Mouse (Mus musculus): ENCODE measurements around the gene Nkrf. TPM values are rescaled to one million over a fixed set of nuclear protein-coding genes. Genes with fewer than 3 reads are reported as not detected.
A peak's percentile ranks its signal among the peaks of the same experiment; 100 is the strongest.
"Not testable (repeated sequence)": the region's sequence is repeated elsewhere in the genome, so short reads cannot be mapped to it uniquely, and the experiment has no call there.

Nkrf gene
- polyA plus RNA-seq, 1 experiment from 2014 or later, result 2.8 TPM

DNA sequence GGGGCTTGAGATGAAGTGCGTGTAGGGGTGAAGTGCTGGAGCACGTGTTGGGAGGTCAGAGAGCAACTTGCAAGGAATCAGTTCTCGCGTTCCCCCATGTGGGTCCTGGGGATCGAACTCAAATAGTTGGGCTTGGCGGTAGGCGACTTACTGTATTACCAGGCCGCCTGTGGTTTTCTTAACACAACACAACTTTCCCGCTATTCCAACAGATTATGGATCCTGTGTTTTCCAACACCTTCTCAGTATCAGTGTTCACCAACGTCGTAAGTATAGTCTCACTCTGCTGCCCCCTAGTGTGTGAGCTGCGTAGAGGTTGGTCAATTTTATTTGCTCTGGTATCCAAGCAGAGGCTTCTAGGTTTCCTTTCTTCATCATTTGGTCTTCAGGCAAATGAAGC lies 8.6 kb upstream of the Nkrf start:
- Histone ChIP-seq H3K4me2 (replicated peaks; ENCODE audit: low read depth, low read length) (no peak overlapping the region), H3K27me3 (ENCODE audit: control insufficient read depth, insufficient read depth, low read length) (no peaks in the 10 kb centered on the region), H3K36me3 (ENCODE audit: control insufficient read depth, insufficient read depth, low read length) (no peaks in the 10 kb centered on the region), H3K4me3 (ENCODE audit: low read length) (no peak overlapping the region), H3K9me3 (ENCODE audit: control insufficient read depth, low read length) (no peaks in the 10 kb centered on the region), H3K27ac (ENCODE audit: low read depth, low read length) (no peak overlapping the region), H3K9ac (ENCODE audit: low read depth, low read length) (no peak overlapping the region), H3K4me1 (ENCODE audit: control insufficient read depth, insufficient read depth, low read length) (no peaks in the 10 kb centered on the region)
- no peak for ATAC-seq (ENCODE audit: low FRiP score, low TSS enrichment)
- 51% methylated on average over 12 of the region's 12 CpGs for WGBS

DNA sequence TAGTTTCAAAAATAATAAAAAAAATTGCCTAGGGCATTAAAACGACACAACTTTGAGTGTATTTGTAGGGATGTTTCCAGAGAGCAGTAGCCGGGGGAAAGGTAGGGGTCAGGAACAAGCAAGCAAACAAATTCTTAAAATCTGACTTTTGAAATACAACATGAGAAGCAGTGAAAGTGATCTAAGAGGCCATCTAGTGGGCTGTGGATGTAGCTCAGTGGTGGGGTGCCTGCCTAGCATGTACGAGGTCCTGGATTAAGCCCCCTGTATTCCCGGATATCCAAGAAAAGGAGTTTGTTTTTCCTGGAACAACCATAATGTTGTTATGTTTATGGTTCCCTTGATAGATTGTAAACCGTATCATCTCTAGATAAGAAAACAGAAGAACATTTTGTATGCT lies 3.8 kb upstream of the Nkrf start:
- Histone ChIP-seq H3K9ac (ENCODE audit: low read depth, low read length) (no peak overlapping the region), H3K36me3 (ENCODE audit: control insufficient read depth, insufficient read depth, low read length) (no peaks in the 10 kb centered on the region), H3K4me2 (replicated peaks; ENCODE audit: low read depth, low read length) (no peak overlapping the region), H3K27ac (ENCODE audit: low read depth, low read length) (no peak overlapping the region), H3K4me3 (ENCODE audit: low read length) (no peak overlapping the region), H3K9me3 (ENCODE audit: control insufficient read depth, low read length) (no peaks in the 10 kb centered on the region), H3K4me1 (ENCODE audit: control insufficient read depth, insufficient read depth, low read length) (no peaks in the 10 kb centered on the region), H3K27me3 (ENCODE audit: control insufficient read depth, insufficient read depth, low read length) (no peaks in the 10 kb centered on the region)
- 37% methylated on average over 5 of the region's 5 CpGs for whole genome bisulfite sequencing
- no peak for ATAC-seq (ENCODE audit: low FRiP score, low TSS enrichment)

DNA sequence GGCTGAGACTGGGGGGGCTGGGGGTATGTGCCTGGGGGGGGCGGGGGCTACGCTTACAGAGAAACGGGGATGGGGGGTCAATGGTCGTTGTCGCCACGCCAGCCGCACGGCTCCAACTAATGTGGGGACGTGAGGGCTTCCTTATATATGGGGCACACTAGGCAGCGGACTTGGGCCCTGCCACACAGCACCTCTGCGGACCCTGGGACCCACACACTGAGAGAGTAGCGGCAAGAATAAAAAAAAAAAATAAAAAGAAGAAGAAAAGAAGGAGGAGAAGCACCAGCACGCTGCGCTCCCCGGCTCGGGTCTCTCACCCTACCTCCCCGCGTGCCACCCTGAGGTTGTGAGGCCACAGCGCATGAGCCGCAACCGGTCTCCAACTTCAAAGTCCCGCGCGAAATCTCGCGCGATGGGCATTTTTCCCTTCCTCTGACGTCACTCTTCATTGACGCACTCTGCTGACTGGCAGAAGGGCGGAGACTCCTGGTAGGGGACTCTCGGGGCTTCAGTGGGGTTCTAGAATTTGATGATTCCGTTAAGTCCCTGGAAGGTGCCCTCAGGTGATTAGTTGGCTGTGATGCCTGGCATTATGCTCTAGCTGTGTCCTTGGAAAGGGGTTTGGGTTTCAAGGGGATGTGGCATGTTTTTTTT lies 543 bp upstream of the Nkrf start:
- H3K27me3 ChIP-seq (ENCODE audit: control insufficient read depth, insufficient read depth, low read length), result no peaks in the 10 kb centered on the region
- no peaks in the 10 kb centered on the region for H3K9me3 ChIP-seq (ENCODE audit: control insufficient read depth, low read length)
- no peaks in the 10 kb centered on the region for H3K36me3 ChIP-seq (ENCODE audit: control insufficient read depth, insufficient read depth, low read length)
- peak overlapping the region; percentile 53 for H3K4me3 ChIP-seq (ENCODE audit: low read length)
- 39% methylated on average over 30 of the region's 32 CpGs for WGBS
- peak; percentile 96 for ATAC-seq (ENCODE audit: low FRiP score, low TSS enrichment)
- H3K27ac ChIP-seq (ENCODE audit: low read depth, low read length), result peak overlapping the region; percentile 67; the same call in 1 of the 2 replicates
- peak overlapping the region; percentile 69 for H3K4me2 ChIP-seq (replicated peaks; ENCODE audit: low read depth, low read length)
- peak overlapping the region; percentile 73 for H3K9ac ChIP-seq (ENCODE audit: low read depth, low read length)
- no peaks in the 10 kb centered on the region for H3K4me1 ChIP-seq (ENCODE audit: control insufficient read depth, insufficient read depth, low read length)

DNA sequence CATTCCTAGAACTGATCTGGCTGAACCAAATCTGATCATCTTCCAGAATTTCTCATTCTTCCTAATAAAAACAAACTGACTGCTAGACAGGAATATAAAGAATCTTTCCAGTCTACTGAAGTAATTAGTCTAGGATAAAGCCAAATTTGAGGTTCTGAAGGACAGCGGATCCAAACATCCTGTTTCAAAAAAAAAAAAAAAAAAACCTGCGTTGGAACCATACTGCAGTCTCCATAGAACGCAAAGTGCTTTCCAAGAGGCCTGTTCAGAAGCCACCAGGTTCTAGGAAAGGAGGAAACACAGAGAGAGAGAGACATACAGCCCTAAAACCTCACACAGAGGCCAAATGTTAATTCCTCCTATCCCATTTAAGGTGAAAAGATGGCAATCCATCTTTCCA lies 1.0 kb downstream of the Nkrf start:
- peak overlapping the region; percentile 69 for H3K4me2 ChIP-seq (replicated peaks; ENCODE audit: low read depth, low read length)
- H3K36me3 ChIP-seq (ENCODE audit: control insufficient read depth, insufficient read depth, low read length), result no peaks in the 10 kb centered on the region
- H3K27me3 ChIP-seq (ENCODE audit: control insufficient read depth, insufficient read depth, low read length), result no peaks in the 10 kb centered on the region
- H3K4me3 ChIP-seq (ENCODE audit: low read length), result peak overlapping the region; percentile 53
- 44% methylated on average over 3 of the region's 3 CpGs for WGBS
- H3K9me3 ChIP-seq (ENCODE audit: control insufficient read depth, low read length), result no peaks in the 10 kb centered on the region
- peak overlapping the region; percentile 73; the same call in 1 of the 2 replicates for H3K9ac ChIP-seq (ENCODE audit: low read depth, low read length)
- ATAC-seq (ENCODE audit: low FRiP score, low TSS enrichment), result no peak
- H3K27ac ChIP-seq (ENCODE audit: low read depth, low read length), result no peak overlapping the region
- no peaks in the 10 kb centered on the region for H3K4me1 ChIP-seq (ENCODE audit: control insufficient read depth, insufficient read depth, low read length)

DNA sequence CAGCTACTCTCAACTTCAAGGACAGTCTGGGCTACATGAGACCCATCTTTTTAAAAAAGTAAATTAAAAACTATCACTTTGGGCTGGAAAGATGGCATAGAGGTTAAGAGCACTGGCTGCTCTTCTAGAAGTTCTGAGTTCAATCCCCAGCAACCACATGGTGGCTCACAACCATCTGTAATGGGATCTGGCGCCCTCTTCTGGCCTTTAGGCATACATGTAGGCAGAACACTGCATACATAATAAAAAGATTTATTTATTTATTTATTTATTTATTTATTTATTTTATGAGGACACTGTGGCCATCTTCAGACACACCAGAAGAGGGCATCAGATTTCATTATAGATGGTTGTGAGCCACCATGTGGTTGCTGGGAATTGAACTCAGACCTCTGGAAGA lies 3.8 kb downstream of the Nkrf start:
- WGBS, result 32% methylated on average over 1 of the region's 1 CpGs
- H3K4me1 ChIP-seq (ENCODE audit: control insufficient read depth, insufficient read depth, low read length); ATAC-seq (ENCODE audit: low FRiP score, low TSS enrichment); H3K4me2 ChIP-seq (replicated peaks; ENCODE audit: low read depth, low read length); H3K27ac ChIP-seq (ENCODE audit: low read depth, low read length); H3K4me3 ChIP-seq (ENCODE audit: low read length); H3K9ac ChIP-seq (ENCODE audit: low read depth, low read length); H3K9me3 ChIP-seq (ENCODE audit: control insufficient read depth, low read length); H3K36me3 ChIP-seq (ENCODE audit: control insufficient read depth, insufficient read depth, low read length); H3K27me3 ChIP-seq (ENCODE audit: control insufficient read depth, insufficient read depth, low read length): not testable (repeated sequence)

DNA sequence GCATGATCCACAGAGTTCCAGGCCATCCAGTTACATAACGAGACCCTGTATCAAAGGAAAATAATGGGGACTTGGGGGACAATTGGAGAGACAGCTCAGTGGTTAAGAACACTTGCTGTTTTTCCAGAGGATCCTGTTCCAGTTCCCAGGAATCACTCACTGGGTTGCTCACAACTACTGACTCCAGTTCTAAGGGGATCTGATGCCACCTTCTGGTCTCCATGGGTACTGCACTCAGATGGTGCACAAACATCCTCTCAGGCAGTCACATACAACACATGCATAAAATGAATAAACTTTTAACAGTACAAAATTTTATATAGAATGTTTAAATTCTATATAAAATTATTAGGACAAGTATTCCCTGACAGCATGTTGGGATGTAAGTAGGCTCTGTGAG lies 18.0 kb downstream of the Nkrf start:
- ATAC-seq (ENCODE audit: low FRiP score, low TSS enrichment), result no peak
- Histone ChIP-seq H3K36me3 (ENCODE audit: control insufficient read depth, insufficient read depth, low read length) (peaks cover 7% of the 10 kb centered on the region; the same call in 1 of the 2 replicates), H3K4me2 (replicated peaks; ENCODE audit: low read depth, low read length) (no peak overlapping the region), H3K9me3 (ENCODE audit: control insufficient read depth, low read length) (no peaks in the 10 kb centered on the region), H3K4me3 (ENCODE audit: low read length) (no peak overlapping the region), H3K27ac (ENCODE audit: low read depth, low read length) (no peak overlapping the region), H3K27me3 (ENCODE audit: control insufficient read depth, insufficient read depth, low read length) (no peaks in the 10 kb centered on the region), H3K4me1 (ENCODE audit: control insufficient read depth, insufficient read depth, low read length) (no peaks in the 10 kb centered on the region), H3K9ac (ENCODE audit: low read depth, low read length) (no peak overlapping the region)
- 80% methylated on average over 1 of the region's 1 CpGs for WGBS

DNA sequence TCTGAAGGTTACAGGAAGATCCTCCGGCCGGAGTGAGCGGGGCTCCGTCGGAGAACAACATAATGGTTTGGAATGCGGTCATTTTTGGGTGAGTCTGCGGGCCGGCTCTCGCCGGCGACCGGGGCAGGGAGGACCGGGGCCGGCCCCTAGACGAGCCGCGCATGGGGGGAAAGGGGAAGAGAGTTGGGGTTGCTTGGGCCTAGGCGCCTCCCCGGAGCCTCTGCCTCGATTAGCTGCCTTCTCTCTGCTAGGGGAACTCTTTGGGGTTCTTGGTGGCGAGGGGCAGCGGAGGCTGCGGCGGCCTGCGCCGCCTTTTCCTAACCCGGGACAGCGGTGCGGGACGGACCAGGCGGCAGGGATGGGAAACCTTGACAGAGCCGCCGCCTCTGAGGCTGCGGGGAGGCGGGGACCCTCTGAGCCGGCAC lies 28.0 kb downstream of the Nkrf start:
- ATAC-seq (ENCODE audit: low FRiP score, low TSS enrichment), result peak; percentile 30; the same call in 1 of the 2 replicates
- H3K27ac ChIP-seq (ENCODE audit: low read depth, low read length), result peak overlapping the region; percentile 69; the same call in 1 of the 2 replicates
- no peaks in the 10 kb centered on the region for H3K9me3 ChIP-seq (ENCODE audit: control insufficient read depth, low read length)
- H3K4me2 ChIP-seq (replicated peaks; ENCODE audit: low read depth, low read length), result peak overlapping the region; percentile 50
- H3K36me3 ChIP-seq (ENCODE audit: control insufficient read depth, insufficient read depth, low read length), result no peaks in the 10 kb centered on the region; the same call in 1 of the 2 replicates
- H3K4me3 ChIP-seq (ENCODE audit: low read length), result peak overlapping the region; percentile 67
- peak overlapping the region; percentile 78 for H3K9ac ChIP-seq (ENCODE audit: low read depth, low read length)
- WGBS, result 15% methylated on average over 36 of the region's 36 CpGs
- no peaks in the 10 kb centered on the region for H3K4me1 ChIP-seq (ENCODE audit: control insufficient read depth, insufficient read depth, low read length)
- no peaks in the 10 kb centered on the region for H3K27me3 ChIP-seq (ENCODE audit: control insufficient read depth, insufficient read depth, low read length)

DNA sequence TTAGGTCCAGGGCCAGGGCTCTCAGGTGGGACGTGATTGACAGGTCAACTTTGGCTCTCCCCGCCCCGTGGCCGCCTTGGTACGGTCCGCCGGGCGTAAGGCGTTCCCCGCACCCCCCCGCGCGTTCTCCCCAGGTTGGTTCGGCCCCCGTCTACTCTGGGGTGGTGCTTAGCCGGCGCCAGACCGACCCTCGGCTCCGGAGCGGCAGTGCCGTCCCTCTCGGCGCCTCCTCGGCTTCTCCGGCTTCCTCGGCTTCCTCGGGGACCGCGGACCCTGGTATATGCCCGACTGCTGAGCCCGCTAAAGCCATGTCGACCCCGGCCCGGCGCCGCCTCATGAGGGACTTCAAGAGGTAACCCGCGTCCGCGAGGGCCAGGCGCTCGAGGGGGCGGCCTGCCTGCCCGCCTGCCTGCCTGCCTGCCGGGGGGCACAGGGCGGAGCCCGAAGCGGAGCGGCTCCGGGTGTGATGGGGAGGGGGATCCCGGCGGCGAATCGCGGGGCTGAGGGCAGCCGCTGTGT lies 28.5 kb downstream of the Nkrf start:
- peak overlapping the region; percentile 78 for H3K9ac ChIP-seq (ENCODE audit: low read depth, low read length)
- H3K4me1 ChIP-seq (ENCODE audit: control insufficient read depth, insufficient read depth, low read length), result no peaks in the 10 kb centered on the region
- H3K9me3 ChIP-seq (ENCODE audit: control insufficient read depth, low read length), result no peaks in the 10 kb centered on the region
- peak overlapping the region; percentile 67 for H3K4me3 ChIP-seq (ENCODE audit: low read length)
- ATAC-seq (ENCODE audit: low FRiP score, low TSS enrichment), result peak; percentile 97
- H3K4me2 ChIP-seq (replicated peaks; ENCODE audit: low read depth, low read length), result peak overlapping the region; percentile 50
- H3K27ac ChIP-seq (ENCODE audit: low read depth, low read length), result peak overlapping the region; percentile 69; the same call in 1 of the 2 replicates
- no peaks in the 10 kb centered on the region for H3K36me3 ChIP-seq (ENCODE audit: control insufficient read depth, insufficient read depth, low read length)
- 25% methylated on average over 49 of the region's 57 CpGs for WGBS
- no peaks in the 10 kb centered on the region for H3K27me3 ChIP-seq (ENCODE audit: control insufficient read depth, insufficient read depth, low read length)

DNA sequence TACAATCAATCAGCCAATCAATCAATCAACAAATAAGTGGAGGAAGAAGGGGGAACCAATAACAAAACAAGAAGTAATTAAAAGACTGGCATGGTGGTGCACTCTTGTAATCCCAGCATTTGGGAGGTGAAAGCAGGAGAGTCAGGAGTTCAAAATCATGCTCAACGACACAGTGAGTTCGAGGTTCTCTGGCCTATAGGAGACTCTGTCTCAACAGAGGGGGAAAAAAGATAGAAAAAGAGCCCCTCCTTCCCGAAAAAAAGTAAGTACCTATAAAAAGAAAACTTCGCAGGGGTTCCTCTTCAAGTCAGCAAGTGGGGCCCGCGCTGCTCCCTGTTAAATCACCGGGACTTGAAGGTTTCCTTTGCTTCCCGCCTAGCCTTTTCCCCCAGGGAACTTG lies 28.9 kb downstream of the Nkrf start, which contains the start of the genes Ube2a and C330007P06Rik:
Gene Ube2a (plus strand): TSS at position 136 of the 400 bp plus-strand sequence.
Gene C330007P06Rik (minus strand): TSS at position 347 of the 400 bp plus-strand sequence.
- H3K9me3 ChIP-seq (ENCODE audit: control insufficient read depth, low read length), result no peaks in the 10 kb centered on the region
- ATAC-seq (ENCODE audit: low FRiP score, low TSS enrichment), result peak; percentile 37; the same call in 1 of the 2 replicates

More for the DNA sequence above, 28.9 kb downstream of the Nkrf start, which contains the start of the genes Ube2a and C330007P06Rik:
- 34% methylated on average over 8 of the region's 8 CpGs for WGBS
- no peaks in the 10 kb centered on the region for H3K27me3 ChIP-seq (ENCODE audit: control insufficient read depth, insufficient read depth, low read length)
- peak within 1 kb of the TSS; percentile 78 for H3K9ac ChIP-seq (ENCODE audit: low read depth, low read length)
- peak within 1 kb of the TSS; percentile 50 for H3K4me2 ChIP-seq (replicated peaks; ENCODE audit: low read depth, low read length)
- H3K4me3 ChIP-seq (ENCODE audit: low read length), result peak within 1 kb of the TSS; percentile 67
- no peaks in the 10 kb centered on the region for H3K4me1 ChIP-seq (ENCODE audit: control insufficient read depth, insufficient read depth, low read length)
- no peaks in the 10 kb centered on the region for H3K36me3 ChIP-seq (ENCODE audit: control insufficient read depth, insufficient read depth, low read length)
- H3K27ac ChIP-seq (ENCODE audit: low read depth, low read length), result peak within 1 kb of the TSS; percentile 69; the same call in 1 of the 2 replicates

All from kidney, embryonic 14.5 days (tissue).